9 mouse cellular contexts compared by ENCODE assay signal in the genomic region with DNA sequence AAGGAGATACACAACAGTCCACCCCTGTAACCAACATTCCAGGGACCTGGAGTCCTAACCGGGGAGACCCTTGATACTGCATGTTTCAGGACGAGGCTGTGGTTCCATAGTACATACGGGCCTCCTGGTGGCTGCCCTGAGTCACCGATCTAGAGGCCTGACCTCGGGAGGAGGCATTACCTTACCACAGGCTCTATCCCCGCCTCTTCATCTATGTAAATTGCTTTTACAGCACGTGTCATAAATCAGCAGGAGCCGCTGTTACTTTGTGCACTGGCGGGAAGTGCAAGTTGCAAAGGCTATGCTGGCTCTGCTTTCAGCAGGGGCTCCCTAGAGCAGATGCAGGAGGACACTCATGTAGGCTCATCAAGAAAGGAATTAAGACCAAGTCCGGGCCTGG.
A peak's percentile ranks its signal among the peaks of the same experiment; 100 is the strongest.
DNase-seq lines count a peak whose midpoint lies in the region; ATAC-seq lines count a peak whose summit lies in the region.
"Had no signal": no experiment of that assay in that cellular context is flagged by ENCODE, and none has a peak within 500 bp of the region (broad histone marks: within the 10 kb centered on the region; RNA-seq: fewer than 3 reads in every experiment).

No protein-coding gene starts in this region.

- peaks cover 6% of the 10 kb centered on the region; the same call in 1 of the 2 replicates for H3K4me1 ChIP-seq in heart, embryonic 11.5 days (ENCODE audit: control insufficient read depth, insufficient read depth, low read length)
- no peaks in the 10 kb centered on the region for H3K4me1 ChIP-seq in embryonic facial prominence, embryonic 11.5 days (ENCODE audit: control insufficient read depth, insufficient read depth, low read length)

- H3K9me3 ChIP-seq in heart, embryonic 11.5 days (replicated peaks; ENCODE audit: control insufficient read depth, low read length) = no peaks in the 10 kb centered on the region
- no peaks in the 10 kb centered on the region for H3K9me3 ChIP-seq in embryonic facial prominence, embryonic 11.5 days (replicated peaks; ENCODE audit: control insufficient read depth, low read length)
- H3K9me3 ChIP-seq: forebrain, embryonic 12.5 days had no signal

- no peak overlapping the region for H3K27ac ChIP-seq in heart, embryonic 11.5 days (ENCODE audit: low read depth, low read length)
- no peak overlapping the region for H3K27ac ChIP-seq in embryonic facial prominence, embryonic 11.5 days (replicated peaks; ENCODE audit: low read depth, low read length)
- H3K27ac ChIP-seq: forebrain, embryonic 12.5 days had no signal

- H3K4me2 ChIP-seq in heart, embryonic 11.5 days = no peak overlapping the region
- H3K4me2 ChIP-seq in embryonic facial prominence, embryonic 11.5 days (ENCODE audit: low read depth, low read length) = no peak overlapping the region
- H3K4me2 ChIP-seq: forebrain, embryonic 12.5 days had no signal

- no peak for DNase-seq in heart, postnatal 25 days (ENCODE audit: low spot score)
- peak; percentile 86 for DNase-seq in A20 (ENCODE audit: low read depth, low spot score)
- no peak for DNase-seq in embryonic facial prominence, embryonic 11.5 days (ENCODE audit: low spot score)
- no peak for DNase-seq in ovary, adult 18-20 months (ENCODE audit: low spot score)
- no peak for DNase-seq in cerebellum, adult 8-10 months
- no peak for DNase-seq in left cerebral cortex, adult 8-10 months (ENCODE audit: low spot score in 2 of 2)

- no peak overlapping the region for H3K9ac ChIP-seq in heart, embryonic 11.5 days (ENCODE audit: low read depth, low read length)
- H3K9ac ChIP-seq in embryonic facial prominence, embryonic 11.5 days (replicated peaks; ENCODE audit: low read length) = no peak overlapping the region
- H3K9ac ChIP-seq: forebrain, embryonic 12.5 days had no signal

- no peak overlapping the region for H3K4me3 ChIP-seq in heart, embryonic 11.5 days (ENCODE audit: low read depth, low read length)
- H3K4me3 ChIP-seq in embryonic facial prominence, embryonic 11.5 days (ENCODE audit: low read depth, low read length) = no peak overlapping the region
- H3K4me3 ChIP-seq: forebrain, embryonic 12.5 days had no signal

- ATAC-seq in heart, embryonic 11.5 days (replicated peaks; ENCODE audit: insufficient number of reproducible peaks, low FRiP score, low TSS enrichment) = 0 out of 2 replicates have a peak, but pooled peaks have one; percentile 29
- 0 out of 2 replicates have a peak, but pooled peaks have one; percentile 14 for ATAC-seq in embryonic facial prominence, embryonic 11.5 days (replicated peaks; ENCODE audit: insufficient number of reproducible peaks, low FRiP score, low TSS enrichment, low read depth)
- peak; percentile 52 for ATAC-seq in monocyte, adult 5-6 weeks (replicated peaks; ENCODE audit: insufficient number of reproducible peaks, low FRiP score, low TSS enrichment, poor library complexity, severe bottlenecking)

- intact Hi-C loops in heart, postnatal 25 days (cut with DNase I) = loop anchor here (5.0 kb wide), 2 partner anchors 159 to 526 kb away; no protein-coding TSS in a partner anchor

- no peaks in the 10 kb centered on the region for H3K27me3 ChIP-seq in heart, embryonic 11.5 days (ENCODE audit: control insufficient read depth, insufficient read depth, low read length)
- H3K27me3 ChIP-seq in embryonic facial prominence, embryonic 11.5 days (ENCODE audit: control insufficient read depth, insufficient read depth, low read length) = no peaks in the 10 kb centered on the region
- H3K27me3 ChIP-seq: forebrain, embryonic 12.5 days had no signal

- WGBS in heart, embryonic 11.5 days (ENCODE audit: insufficient replicate concordance) = 34% methylated on average over 10 of the region's 10 CpGs
- 52% methylated on average over 10 of the region's 10 CpGs for WGBS in embryonic facial prominence, embryonic 11.5 days

- no peaks in the 10 kb centered on the region for H3K36me3 ChIP-seq in heart, embryonic 11.5 days (ENCODE audit: control insufficient read depth, insufficient read depth, low read length)
- H3K36me3 ChIP-seq in embryonic facial prominence, embryonic 11.5 days (replicated peaks; ENCODE audit: control insufficient read depth, insufficient read depth, low read depth, low read length) = no peaks in the 10 kb centered on the region
- H3K36me3 ChIP-seq: forebrain, embryonic 12.5 days had no signal
